Mouse (Mus musculus) brain, embryonic 14.5 days (tissue): ENCODE measurements around the gene Kcnh2.

ENCODE experiments used
- CTCF ChIP-seq: fragments of 200-500 bp; IDR thresholded peaks from 2 replicates; pipeline ENCODE4 v1.5.1; 2012; ENCODE audit warnings: inconsistent platforms, mild to moderate bottlenecking, moderate library complexity, borderline replicate concordance; ENCODE audit not compliant: insufficient read depth, insufficient read length; ENCODE audit errors: extremely low read depth
- POLR2A ChIP-seq: fragments of 200-500 bp; IDR thresholded peaks from 2 replicates; pipeline ENCODE4 v1.6.1; 2012; ENCODE audit warnings: mild to moderate bottlenecking, inconsistent platforms, borderline replicate concordance; ENCODE audit not compliant: poor library complexity, insufficient read depth, insufficient read length, severe bottlenecking; ENCODE audit errors: extremely low read depth

DNA sequence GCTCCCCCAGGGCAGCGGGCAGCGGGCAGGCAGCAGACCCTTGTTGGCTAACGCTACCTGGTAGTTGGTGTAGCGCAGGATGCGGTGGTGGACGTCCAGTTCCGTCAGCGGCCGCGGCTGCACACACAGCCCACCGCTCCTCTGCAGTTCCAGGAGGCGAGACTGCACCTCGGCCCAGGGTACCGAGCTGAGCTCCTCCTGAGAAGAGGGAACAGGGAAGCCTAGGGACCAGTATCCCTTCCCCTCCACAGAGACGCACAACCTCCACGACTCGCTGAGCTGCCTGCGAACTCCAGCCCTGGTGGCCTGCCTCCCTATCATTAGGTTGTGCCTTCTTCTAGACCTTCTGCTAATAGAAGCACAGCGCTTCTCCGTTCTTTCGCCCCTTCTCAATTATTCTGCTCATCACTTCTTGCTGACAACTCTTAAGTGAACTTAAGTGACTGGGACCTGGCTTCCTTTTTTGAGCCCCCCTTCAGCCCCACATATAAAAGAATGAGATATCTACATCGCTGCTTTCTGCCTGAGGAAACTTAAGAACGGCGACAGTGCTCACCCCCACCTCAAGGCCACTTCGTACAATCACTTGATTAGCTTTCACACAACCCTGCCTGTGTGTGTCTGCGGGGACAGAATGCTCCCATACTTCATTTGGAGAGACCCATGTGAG is 37.0 kb upstream of the Kcnh2 start:
- no peak for TF ChIP-seq POLR2A
- no peak for TF ChIP-seq CTCF
